Mouse (Mus musculus): ENCODE results near the gene Mpeg1.

GRCm38 (mm10) chr19:12467436-12467835, 6.9 kb downstream of the Mpeg1 start:
- TF ChIP-seq FLI1 (IDR thresholded peaks at IDR 0.05; ENCODE audit: low read length) (no peak), GATA1 (IDR thresholded peaks at IDR 0.05; ENCODE audit: borderline replicate concordance, low read length) (no peak)

All from megakaryocyte, embryonic 14.5 days (primary cell).